Mouse (Mus musculus) heart, embryonic 10.5 days (tissue): ENCODE measurements around the gene Mrpl53. TPM values are rescaled to one million over a fixed set of nuclear protein-coding genes. Genes with fewer than 3 reads are reported as not detected.
A peak's percentile ranks its signal among the peaks of the same experiment; 100 is the strongest.

Experiments used
- DNase-seq: peaks from one replicate; pipeline ENCODE4 v3.0.0-alpha.2; 2017; ENCODE audit warnings: low spot score
- H3K27ac ChIP-seq: fragments of 300-500 bp; sonication (generic); 2 replicates; pipeline ENCODE4 v1.5.1; 2016; ENCODE audit warnings: mild to moderate bottlenecking
- H3K27me3 ChIP-seq: fragments of 300-500 bp; sonication (generic); 2 replicates; pipeline ENCODE4 v1.6.1; 2016; ENCODE audit warnings: mild to moderate bottlenecking; ENCODE audit not compliant: poor library complexity, insufficient read depth, severe bottlenecking
- H3K36me3 ChIP-seq: fragments of 300-500 bp; sonication (generic); 2 replicates; pipeline ENCODE4 v1.6.1; 2016; ENCODE audit warnings: mild to moderate bottlenecking, moderate library complexity
- H3K4me1 ChIP-seq: fragments of 300-500 bp; sonication (generic); 2 replicates; pipeline ENCODE4 v1.6.1; 2016; ENCODE audit warnings: mild to moderate bottlenecking
- H3K4me3 ChIP-seq: fragments of 300-500 bp; sonication (generic); 2 replicates; pipeline ENCODE4 v1.5.1; 2016; ENCODE audit warnings: mild to moderate bottlenecking, moderate library complexity
- H3K9me3 ChIP-seq: fragments of 300-500 bp; sonication (generic); 2 replicates; pipeline ENCODE4 v1.6.1; 2016; ENCODE audit warnings: mild to moderate bottlenecking, moderate library complexity
- WGBS: fragments of 180-500 bp; shearing (Covaris S2); methylation state at CpG from one replicate; pipeline ENCODE4 v1.1.7; 2016; 5-methylcytosine and 5-hydroxymethylcytosine counted together
- polyA plus RNA-seq: library from polyadenylated mRNA; unstranded; fragments of >200 nt; fragmentation: Nextera tagmentation; extraction: Ambion mirVana; gene quantifications from 2 replicates; pipeline ENCODE4 v1.2.1, GENCODE M21; 2016

Mrpl53 gene
- polyA plus RNA-seq = 157 and 167 TPM in 2 replicates

DNA sequence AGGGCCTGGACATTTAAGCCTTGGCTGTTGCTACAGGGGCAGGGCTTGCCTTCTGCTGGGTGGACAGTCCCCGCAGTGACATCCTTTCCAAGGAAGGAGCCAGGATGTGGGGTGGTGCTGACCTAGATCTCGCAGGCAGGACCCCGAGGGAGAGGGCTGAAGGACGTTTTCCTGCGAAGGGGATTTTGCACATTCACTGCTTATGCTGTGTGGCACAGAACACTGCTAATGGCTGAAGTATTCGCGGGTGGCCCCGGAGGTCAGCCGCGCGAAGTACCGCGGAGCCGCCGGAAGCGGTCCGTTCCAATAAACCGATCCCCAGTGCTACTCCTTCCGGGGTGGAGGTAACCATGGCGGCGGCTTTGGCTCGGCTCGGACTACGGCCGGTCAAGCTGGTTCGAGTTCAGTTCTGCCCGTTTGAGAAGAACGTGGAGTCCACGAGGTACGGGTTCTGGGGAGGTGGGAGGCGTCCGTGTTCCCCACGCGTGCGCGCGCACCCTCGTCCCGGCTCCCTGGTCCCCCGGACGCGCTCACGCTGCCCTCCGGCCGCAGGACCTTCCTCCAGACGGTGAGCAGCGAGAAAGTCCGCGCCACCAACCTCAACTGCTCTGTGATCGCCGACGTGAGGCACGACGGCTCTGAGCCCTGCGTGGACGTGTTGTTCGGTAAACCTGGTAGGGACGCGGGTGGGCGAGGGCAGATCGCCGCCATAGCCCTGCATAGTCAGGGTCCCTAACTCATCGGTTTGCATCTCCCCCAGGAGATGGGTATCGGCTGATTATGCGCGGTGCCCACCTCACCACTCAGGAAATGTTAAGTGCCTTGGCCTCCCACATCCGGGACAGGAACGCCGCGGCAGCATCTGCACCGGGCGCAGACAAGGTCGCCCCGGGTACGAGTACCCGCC, at the start of gene Mrpl53:
Gene Mrpl53 (plus strand): TSS at position 279 of the 907 bp plus-strand sequence.
- peak within 1 kb of the TSS; percentile 98 for H3K27ac ChIP-seq
- H3K9me3 ChIP-seq = no peaks in the 10 kb centered on the region
- H3K4me1 ChIP-seq = peaks cover 21% of the 10 kb centered on the region
- WGBS = under 1% methylated on average over 76 of the region's 76 CpGs
- peaks cover 20% of the 10 kb centered on the region for H3K36me3 ChIP-seq
- peak within 1 kb of the TSS; percentile 97 for H3K4me3 ChIP-seq
- peak; percentile 93 for DNase-seq
- no peaks in the 10 kb centered on the region for H3K27me3 ChIP-seq

DNA sequence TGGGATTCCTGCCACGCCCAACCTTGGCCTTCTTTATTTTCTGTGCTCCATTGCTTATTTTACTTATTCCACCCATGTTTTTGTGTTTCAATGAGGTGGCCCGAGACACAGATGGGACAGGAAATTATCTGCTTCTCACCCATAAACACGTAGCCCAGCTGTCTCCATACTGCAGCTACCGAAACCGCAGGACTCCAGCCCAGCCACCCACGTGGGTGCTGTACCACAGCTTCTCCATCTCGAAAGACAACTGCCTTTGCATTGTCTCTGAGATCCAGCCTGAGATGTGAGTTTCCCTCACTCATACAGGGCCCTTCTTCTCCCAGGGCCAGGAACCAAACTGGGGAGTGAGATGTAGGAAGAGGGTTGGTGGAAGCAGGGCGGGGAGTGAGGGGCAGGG, 42.8 kb upstream of the Mrpl53 start:
- Histone ChIP-seq H3K9me3 (no peaks in the 10 kb centered on the region), H3K4me1 (peaks cover 23% of the 10 kb centered on the region), H3K27ac (no peak overlapping the region), H3K27me3 (peaks cover 100% of the 10 kb centered on the region), H3K4me3 (no peak overlapping the region), H3K36me3 (no peaks in the 10 kb centered on the region)
- no peak for DNase-seq
- 38% methylated on average over 8 of the region's 8 CpGs for WGBS

DNA sequence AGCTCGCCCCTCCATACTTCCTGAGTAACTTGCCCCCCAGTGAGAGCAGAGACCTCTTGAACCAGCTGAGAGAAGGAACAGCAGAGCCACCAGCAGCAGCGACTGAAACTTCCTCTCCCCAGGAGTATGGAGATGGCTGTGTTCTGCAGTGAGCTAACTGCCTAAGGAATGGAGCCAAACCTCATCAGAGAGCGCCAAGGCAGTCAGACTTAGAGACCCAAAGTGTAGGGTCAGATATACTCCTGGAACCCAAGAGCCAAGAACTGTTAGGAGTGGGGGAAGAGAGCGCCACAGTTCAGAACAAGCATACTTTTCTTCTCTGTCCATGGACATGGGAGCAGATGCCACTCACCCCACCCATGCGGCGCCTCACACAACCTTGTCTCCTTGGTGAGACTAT, 42.4 kb upstream of the Mrpl53 start:
- Histone ChIP-seq H3K27ac (no peak overlapping the region), H3K4me1 (peaks cover 28% of the 10 kb centered on the region)

DNA sequence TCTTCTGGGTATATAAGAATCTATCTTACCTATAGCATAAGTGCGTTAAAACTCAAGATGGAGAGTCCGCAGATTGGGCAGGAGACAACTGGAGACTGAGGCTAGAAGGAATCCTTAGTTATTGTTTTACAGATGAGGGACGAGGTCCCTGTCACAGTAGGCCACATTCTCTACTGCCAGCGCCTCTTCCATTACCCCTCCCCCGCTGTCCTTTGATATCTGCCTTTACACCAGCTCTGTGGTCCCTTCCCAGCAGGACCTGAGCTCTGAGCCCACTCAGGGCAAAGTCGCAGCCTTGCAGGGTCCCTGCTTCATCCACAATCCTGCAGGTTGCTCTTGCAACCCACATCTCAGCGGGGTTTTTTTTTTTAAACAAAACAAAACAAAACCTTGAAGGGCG, 40.6 kb upstream of the Mrpl53 start:
- Histone ChIP-seq H3K4me3 (peak overlapping the region; percentile 48), H3K27ac (no peak overlapping the region), H3K36me3 (no peaks in the 10 kb centered on the region), H3K27me3 (peaks cover 100% of the 10 kb centered on the region), H3K4me1 (peaks cover 30% of the 10 kb centered on the region), H3K9me3 (no peaks in the 10 kb centered on the region)
- DNase-seq = no peak
- WGBS = 3% methylated on average over 8 of the region's 8 CpGs

More for the DNA sequence above, 42.4 kb upstream of the Mrpl53 start:
- no peak for DNase-seq
- 30% methylated on average over 6 of the region's 6 CpGs for WGBS
- no peaks in the 10 kb centered on the region for H3K9me3 ChIP-seq
- H3K4me3 ChIP-seq = no peak overlapping the region
- H3K36me3 ChIP-seq = no peaks in the 10 kb centered on the region
- H3K27me3 ChIP-seq = peaks cover 100% of the 10 kb centered on the region

DNA sequence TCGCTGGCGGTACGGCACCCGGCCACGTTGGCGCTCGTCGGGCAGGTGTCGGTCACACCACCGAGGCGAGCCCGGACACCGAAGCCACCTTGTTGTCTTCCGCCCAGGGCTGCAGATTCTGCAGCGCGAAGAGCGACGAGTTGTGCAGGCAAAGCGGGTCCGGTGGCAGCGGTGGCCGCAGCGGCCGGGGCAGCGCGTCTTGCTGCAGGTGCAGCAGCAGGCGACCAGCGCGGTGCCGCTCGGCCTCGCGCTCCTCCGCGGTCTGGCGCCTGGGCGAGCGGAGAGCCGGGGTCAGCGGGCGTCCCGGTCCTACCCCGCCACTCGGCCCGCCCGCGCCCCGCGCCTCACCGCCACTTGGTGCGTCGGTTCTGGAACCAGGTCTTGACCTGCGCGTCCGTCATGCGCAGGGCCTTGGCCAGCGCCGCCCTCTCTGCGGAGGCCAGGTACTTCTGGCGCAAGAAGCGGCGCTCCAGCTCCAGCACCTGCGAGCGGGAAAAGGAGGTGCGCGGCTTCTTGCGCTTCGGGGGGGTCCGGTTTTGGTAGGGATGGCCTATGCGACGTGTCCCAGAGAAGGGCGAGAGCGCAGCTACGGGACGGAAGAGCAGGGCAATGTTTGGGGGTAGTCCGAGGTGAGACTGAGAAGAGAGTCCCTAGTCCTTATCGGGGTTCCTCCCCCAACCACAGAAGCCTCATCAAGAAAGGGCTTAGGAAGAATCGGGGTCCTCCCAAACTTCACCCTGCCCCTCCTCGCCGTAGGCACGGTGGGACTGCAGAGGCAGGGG, 39.9 kb upstream of the Mrpl53 start:
- Histone ChIP-seq H3K4me1 (peaks cover 30% of the 10 kb centered on the region), H3K27me3 (peaks cover 100% of the 10 kb centered on the region), H3K4me3 (peak overlapping the region; percentile 49), H3K36me3 (no peaks in the 10 kb centered on the region), H3K27ac (no peak overlapping the region), H3K9me3 (no peaks in the 10 kb centered on the region)
- DNase-seq = no peak
- 1% methylated on average over 81 of the region's 81 CpGs for WGBS

DNA sequence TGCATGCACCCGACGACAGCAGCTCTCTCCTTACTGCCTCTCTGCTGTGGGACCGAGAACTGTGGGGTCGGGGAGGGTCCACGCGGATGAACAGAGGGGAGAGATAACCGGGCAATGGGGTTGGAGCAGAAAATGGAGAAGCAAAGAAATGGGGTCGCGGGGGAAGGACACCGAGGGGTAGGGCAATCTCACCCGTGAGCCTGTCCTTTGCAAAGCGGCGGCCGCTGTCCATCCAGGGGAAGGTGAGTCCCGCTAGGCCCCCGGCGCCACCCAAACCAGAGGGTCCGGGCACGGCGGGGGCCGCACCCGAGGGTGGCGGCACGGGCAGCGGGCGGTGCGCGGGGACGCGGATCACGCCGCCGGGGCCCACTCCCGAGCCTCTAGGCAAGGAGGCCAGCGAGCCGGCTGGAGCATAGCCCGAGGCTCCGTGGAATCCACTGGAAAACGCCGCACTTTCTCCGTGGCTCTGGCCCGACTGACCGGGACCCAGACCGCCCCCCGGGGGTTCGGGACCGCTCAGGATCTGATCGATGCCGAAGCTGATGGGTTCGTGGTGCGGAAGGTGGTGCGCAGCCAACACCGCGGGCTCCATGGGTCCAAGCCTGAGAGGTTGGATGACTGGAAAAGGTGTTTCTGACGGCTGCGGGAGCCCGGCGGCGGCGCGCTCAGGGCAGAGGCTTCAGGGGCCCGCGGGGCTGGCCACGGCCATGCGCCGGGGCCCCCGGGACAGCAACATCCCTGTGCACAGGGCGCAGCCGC, 39.2 kb upstream of the Mrpl53 start:
- Histone ChIP-seq H3K4me3 (peak overlapping the region; percentile 49), H3K36me3 (no peaks in the 10 kb centered on the region), H3K4me1 (peaks cover 30% of the 10 kb centered on the region), H3K27ac (no peak overlapping the region), H3K9me3 (no peaks in the 10 kb centered on the region), H3K27me3 (peaks cover 100% of the 10 kb centered on the region)
- no peak for DNase-seq
- 3% methylated on average over 69 of the region's 69 CpGs for WGBS

DNA sequence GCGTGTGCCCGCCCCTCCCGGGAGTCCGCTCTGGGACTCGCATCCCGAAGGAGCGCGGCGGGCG, 38.8 kb upstream of the Mrpl53 start, which contains the start of gene Tlx2:
Gene Tlx2 (minus strand): TSS at position 47 of the 64 bp plus-strand sequence.
- 2% methylated on average over 10 of the region's 10 CpGs for WGBS
- no peak within 1 kb of the TSS for H3K27ac ChIP-seq
- no peaks in the 10 kb centered on the region for H3K9me3 ChIP-seq

DNA sequence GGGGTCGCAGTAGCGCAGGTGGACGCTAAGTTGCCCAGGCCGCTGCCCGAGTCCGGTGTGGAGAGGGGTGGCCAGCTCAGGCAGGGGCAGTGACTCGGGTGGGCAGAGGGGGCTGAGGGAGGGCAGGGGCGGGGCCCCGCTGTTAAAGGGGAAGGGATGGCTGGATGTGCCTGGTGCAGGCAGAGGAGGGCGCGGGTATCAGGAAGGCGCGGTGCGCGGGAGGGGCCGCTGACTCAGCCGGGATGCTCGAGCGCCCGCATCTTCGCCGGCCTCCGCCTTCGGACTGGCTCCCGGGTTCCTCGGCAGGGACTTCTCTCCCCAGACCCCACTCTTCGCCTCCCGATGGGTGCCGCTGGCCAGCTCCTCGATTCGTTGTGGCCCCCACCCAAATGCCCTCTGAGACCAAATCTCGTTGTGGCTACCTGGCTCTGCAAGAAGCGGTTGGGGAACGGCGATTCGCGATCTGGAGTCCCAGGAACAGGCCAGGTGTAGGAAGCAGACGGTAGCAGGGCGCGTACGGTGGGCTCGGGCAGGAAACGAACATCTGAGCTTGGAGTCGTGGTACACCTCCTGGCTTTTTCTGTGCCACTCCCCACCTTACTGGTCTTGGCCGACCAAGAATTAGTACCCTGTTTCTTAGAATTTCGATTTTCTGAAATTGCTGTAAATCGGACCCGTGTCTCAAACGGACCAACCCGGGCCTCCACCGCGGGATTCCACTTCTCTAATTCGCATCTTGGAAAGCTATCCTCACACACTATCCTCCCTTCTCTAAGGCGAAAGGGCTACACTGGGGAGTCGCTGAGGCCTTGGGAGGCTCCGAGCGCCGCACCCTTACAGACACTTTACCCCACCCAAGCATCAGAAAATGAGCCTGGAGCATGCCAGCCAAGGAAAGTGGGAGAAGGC, 38.3 kb upstream of the Mrpl53 start:
- no peak overlapping the region for H3K27ac ChIP-seq
- WGBS = under 1% methylated on average over 56 of the region's 58 CpGs
- H3K4me3 ChIP-seq = peak overlapping the region; percentile 49
- DNase-seq = no peak
- no peaks in the 10 kb centered on the region for H3K36me3 ChIP-seq
- H3K4me1 ChIP-seq = peaks cover 30% of the 10 kb centered on the region
- peaks cover 100% of the 10 kb centered on the region for H3K27me3 ChIP-seq
- H3K9me3 ChIP-seq = no peaks in the 10 kb centered on the region

More for the DNA sequence above, 38.8 kb upstream of the Mrpl53 start, which contains the start of gene Tlx2:
- H3K4me3 ChIP-seq = peak within 1 kb of the TSS; percentile 49
- H3K27me3 ChIP-seq = peaks cover 100% of the 10 kb centered on the region
- no peak for DNase-seq
- peaks cover 30% of the 10 kb centered on the region for H3K4me1 ChIP-seq
- H3K36me3 ChIP-seq = no peaks in the 10 kb centered on the region

DNA sequence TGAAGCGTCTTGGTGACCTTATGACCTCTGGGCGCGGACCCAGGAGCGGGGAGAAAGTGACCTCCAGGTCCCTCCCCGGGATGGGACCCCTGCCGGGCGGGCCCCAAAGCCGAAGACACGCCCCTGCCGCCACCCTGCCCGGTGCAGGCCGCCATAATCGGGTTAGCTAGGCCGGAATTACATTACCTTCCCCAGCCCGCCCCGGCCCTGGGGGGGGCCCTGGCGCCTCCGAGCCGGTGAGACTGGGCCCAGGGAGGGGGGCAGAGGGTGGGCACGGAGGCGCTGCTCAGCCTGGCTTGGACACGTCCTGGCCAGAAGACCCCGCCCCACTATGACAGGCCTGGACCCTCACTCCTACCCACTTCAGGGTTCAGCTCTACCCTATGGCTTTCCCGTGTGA, 37.6 kb upstream of the Mrpl53 start:
- no peak for DNase-seq

DNA sequence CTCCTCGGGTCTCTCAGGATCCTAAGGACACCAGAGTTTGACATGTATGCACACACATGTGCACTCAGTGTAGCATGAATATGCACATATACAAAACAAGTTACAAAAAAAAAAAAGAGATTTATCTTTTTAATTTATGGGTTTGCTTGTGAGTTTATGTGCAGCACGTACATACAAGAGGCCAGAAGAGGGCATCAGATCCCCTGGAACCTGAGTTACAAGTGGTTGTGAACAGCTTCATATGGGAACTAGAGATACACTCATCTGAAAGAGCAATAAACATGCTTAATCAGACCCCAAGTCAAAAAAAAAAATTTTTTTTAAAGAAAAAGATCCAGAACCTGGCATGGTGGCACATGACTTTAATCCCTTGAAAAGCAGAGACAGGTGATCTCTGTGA, 33.9 kb upstream of the Mrpl53 start:
- no peak overlapping the region for H3K27ac ChIP-seq
- no peak for DNase-seq
- H3K36me3 ChIP-seq = peaks cover 2% of the 10 kb centered on the region
- H3K4me1 ChIP-seq = peaks cover 29% of the 10 kb centered on the region
- H3K27me3 ChIP-seq = peaks cover 74% of the 10 kb centered on the region
- no peaks in the 10 kb centered on the region for H3K9me3 ChIP-seq
- H3K4me3 ChIP-seq = no peak overlapping the region
- 17% methylated on average over 2 of the region's 2 CpGs for WGBS

More for the DNA sequence above, 37.6 kb upstream of the Mrpl53 start:
- Histone ChIP-seq H3K36me3 (no peaks in the 10 kb centered on the region), H3K9me3 (no peaks in the 10 kb centered on the region), H3K4me1 (peaks cover 30% of the 10 kb centered on the region), H3K27ac (no peak overlapping the region), H3K27me3 (peaks cover 100% of the 10 kb centered on the region), H3K4me3 (peak overlapping the region; percentile 36)
- under 1% methylated on average over 22 of the region's 24 CpGs for WGBS

DNA sequence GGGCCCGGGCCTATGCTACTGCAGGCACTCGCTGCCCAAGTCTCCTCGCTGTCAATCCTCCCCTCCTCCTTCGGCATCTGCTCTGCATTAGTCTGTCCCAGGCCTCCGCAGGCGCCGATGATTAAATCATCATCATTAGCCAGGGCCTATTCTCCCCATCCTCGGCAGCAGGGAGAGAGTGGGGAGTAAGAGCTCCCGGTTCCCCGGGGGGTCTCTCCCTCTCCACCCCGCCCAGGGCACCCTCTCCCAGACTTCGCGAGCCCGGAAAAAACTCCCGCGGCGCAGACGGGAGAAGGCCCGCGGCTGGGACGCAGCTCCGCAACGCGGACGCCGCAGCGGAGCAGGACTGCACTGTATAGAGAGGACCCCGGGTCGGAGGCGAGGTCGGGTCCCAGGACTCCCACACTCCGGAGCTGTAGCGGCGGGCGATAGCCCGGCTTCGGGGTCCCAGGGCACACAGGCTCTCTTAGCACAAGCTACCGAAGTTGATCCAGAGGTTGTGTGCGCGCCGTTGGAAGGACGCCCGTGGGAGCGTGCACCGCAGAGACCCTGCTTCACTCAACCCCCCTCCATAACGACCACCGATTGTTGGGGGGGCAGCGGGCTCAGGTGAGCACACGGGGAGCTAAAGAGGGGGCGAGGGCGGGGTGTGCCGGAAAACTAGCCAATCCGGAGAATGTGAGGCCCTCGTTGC, 31.1 kb upstream of the Mrpl53 start, which contains the start of gene Pcgf1:
Gene Pcgf1 (plus strand): TSS at position 240 of the 694 bp plus-strand sequence.
- WGBS = under 1% methylated on average over 54 of the region's 54 CpGs
- Histone ChIP-seq H3K27me3 (peaks cover 73% of the 10 kb centered on the region), H3K4me3 (peak within 1 kb of the TSS; percentile 87), H3K4me1 (peaks cover 13% of the 10 kb centered on the region), H3K27ac (peak within 1 kb of the TSS; percentile 95), H3K36me3 (peaks cover 29% of the 10 kb centered on the region), H3K9me3 (no peaks in the 10 kb centered on the region)
- DNase-seq = no peak
